Mouse (Mus musculus) lung, postnatal 0 days (tissue): ENCODE data around the gene Carmil1.

ENCODE experiments used
- CTCF ChIP-seq: IDR thresholded peaks from 2 replicates; pipeline ENCODE4 v1.5.1; 2016; ENCODE audit warnings: antibody characterized with exemption, mild to moderate bottlenecking
- EP300 ChIP-seq: IDR thresholded peaks from 2 replicates; pipeline ENCODE4 v1.6.1; 2016; ENCODE audit warnings: antibody characterized with exemption, mild to moderate bottlenecking, control low read depth

DNA sequence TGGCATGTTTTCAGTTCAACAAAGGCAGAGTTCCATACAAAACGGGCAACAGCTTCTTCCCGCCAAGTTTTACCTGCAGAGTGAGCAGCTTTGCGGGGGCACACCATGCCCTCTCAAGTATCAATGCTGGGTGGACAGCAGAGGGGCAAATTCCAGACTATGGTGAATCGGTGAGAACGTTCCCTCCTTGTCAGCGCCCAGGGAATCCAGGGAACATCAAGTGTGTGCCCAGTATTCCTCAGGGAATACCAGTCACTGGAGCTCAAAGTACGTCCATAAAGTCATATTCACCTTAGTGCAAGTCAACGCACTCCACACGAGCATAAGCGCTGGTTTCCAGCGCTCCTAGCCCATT, 1.2 kb downstream of the Carmil1 start:
- no peak for TF ChIP-seq EP300
- no peak for TF ChIP-seq CTCF
